Mouse (Mus musculus) megakaryocyte progenitor cell, adult 5-6 weeks (primary cell): Measurements from ENCODE around the gene Ccdc86. TPM values are rescaled to one million over a fixed set of nuclear protein-coding genes. Genes with fewer than 3 reads are reported as not detected.

Experiments
- ATAC-seq: replicated peaks from 2 replicates; pipeline ENCODE4 v1.8.0; 2016; ENCODE audit warnings: mild to moderate bottlenecking, moderate TSS enrichment, inconsistent platforms; ENCODE audit not compliant: poor library complexity
- total RNA-seq, 2 experiments: library from RNA; stranded (forward) in 1 of 2; stranded (reverse) in 1 of 2; fragments of 157-497, 149-512 nt in 1 of 2; fragments of 200-1000 nt in 1 of 2; gene quantifications; 2 replicates each; pipeline versions ENCODE4 v1.2.3 to v1.2.4; 2015 to 2017

Ccdc86 gene
- total RNA-seq, 2 experiments from 2014 or later: 20.5 to 28.1 TPM

GRCm38 (mm10) chr19:10914291-10914690, 34.8 kb downstream of the Ccdc86 start:
- ATAC-seq: peak; percentile 79

GRCm38 (mm10) chr19:10909087-10909721, 39.9 kb downstream of the Ccdc86 start:
- no peak for ATAC-seq

- peak; percentile 84 for ATAC-seq
These were observed 41.2 kb downstream of the Ccdc86 start for GRCm38 (mm10) chr19:10907891-10908290.

- no peak for ATAC-seq
These were observed 43.4 kb downstream of the Ccdc86 start for GRCm38 (mm10) chr19:10905728-10906000.

- ATAC-seq: peak; percentile 60
These were observed 43.9 kb downstream of the Ccdc86 start for GRCm38 (mm10) chr19:10904927-10905727.

GRCm38 (mm10) chr19:10904512-10904911, 44.6 kb downstream of the Ccdc86 start:
- no peak for ATAC-seq

GRCm38 (mm10) chr19:10901046-10901445, 48.0 kb downstream of the Ccdc86 start:
- no peak for ATAC-seq

GRCm38 (mm10) chr19:10900315-10900714, 48.8 kb downstream of the Ccdc86 start:
- ATAC-seq: no peak

- ATAC-seq: no peak
These were observed 51.6 kb downstream of the Ccdc86 start for GRCm38 (mm10) chr19:10897491-10897890.

GRCm38 (mm10) chr19:10896849-10897248, 52.2 kb downstream of the Ccdc86 start:
- no peak for ATAC-seq

- no peak for ATAC-seq
These were observed 53.4 kb downstream of the Ccdc86 start for GRCm38 (mm10) chr19:10895708-10896107.

- peak; percentile 97 for ATAC-seq
These were observed 54.0 kb downstream of the Ccdc86 start, which contains the start of gene Prpf19 for GRCm38 (mm10) chr19:10895016-10895528. Gene Prpf19 (plus strand): TSS chr19:10895231.

GRCm38 (mm10) chr19:10892201-10892600, 56.9 kb downstream of the Ccdc86 start:
- ATAC-seq: no peak

Other genes starting within 250 kb of the Ccdc86 start
- 0.05 TPM in 1 of 2 replicates, not detected in the other for gene Cd5, start 210.3 kb downstream of the Ccdc86 start, total RNA-seq (2015)
- gene Cd5, start 210.3 kb downstream of the Ccdc86 start, total RNA-seq (2017): 0.61 TPM in 1 of 2 replicates, not detected in the other
- gene Cd6, start 119.2 kb downstream of the Ccdc86 start, total RNA-seq (2015): 0.46 and 0.69 TPM in 2 replicates
- gene Cd6, start 119.2 kb downstream of the Ccdc86 start, total RNA-seq (2017): 1.3 and 1.4 TPM in 2 replicates
- gene Slc15a3, start 109.5 kb downstream of the Ccdc86 start, total RNA-seq (2015): 0.57 and 0.85 TPM in 2 replicates
- gene Slc15a3, start 109.5 kb downstream of the Ccdc86 start, total RNA-seq (2017): 0.37 and 1.5 TPM in 2 replicates
- 0.17 TPM in 1 of 2 replicates, not detected in the other for gene Tmem132a, start 79.3 kb downstream of the Ccdc86 start, total RNA-seq (2015)
- 0.30 TPM in 1 of 2 replicates, not detected in the other for gene Tmem132a, start 79.3 kb downstream of the Ccdc86 start, total RNA-seq (2017)
- gene Tmem109, start 67.3 kb downstream of the Ccdc86 start, total RNA-seq (2015): 14.9 and 16.5 TPM in 2 replicates
- 13.2 and 17.8 TPM in 2 replicates for gene Tmem109, start 67.3 kb downstream of the Ccdc86 start, total RNA-seq (2017)
- 70.5 and 77.5 TPM in 2 replicates for gene Prpf19, start 54.0 kb downstream of the Ccdc86 start, total RNA-seq (2015)
- 159 and 191 TPM in 2 replicates for gene Prpf19, start 54.0 kb downstream of the Ccdc86 start, total RNA-seq (2017)
- not detected in 2 replicates for gene Zp1, start 28.6 kb downstream of the Ccdc86 start, total RNA-seq (2015)
- not detected in 2 replicates for gene Zp1, start 28.6 kb downstream of the Ccdc86 start, total RNA-seq (2017)
- gene Ptgdr2, start 12.1 kb downstream of the Ccdc86 start, total RNA-seq (2015): 0.07 and 0.17 TPM in 2 replicates
- gene Ptgdr2, start 12.1 kb downstream of the Ccdc86 start, total RNA-seq (2017): 0.07 TPM in 1 of 2 replicates, not detected in the other
- not detected in 2 replicates for gene Ms4a10, start 25.4 kb upstream of the Ccdc86 start, total RNA-seq (2015)
- gene Ms4a10, start 25.4 kb upstream of the Ccdc86 start, total RNA-seq (2017): not detected in 2 replicates
- not detected in 2 replicates for gene Ms4a15, start 44.0 kb upstream of the Ccdc86 start, total RNA-seq (2015)
- gene Ms4a15, start 44.0 kb upstream of the Ccdc86 start, total RNA-seq (2017): not detected in 2 replicates
- not detected in 2 replicates for gene Ms4a18, start 68.8 kb upstream of the Ccdc86 start, total RNA-seq (2015)
- gene Ms4a18, start 68.8 kb upstream of the Ccdc86 start, total RNA-seq (2017): not detected in 2 replicates
- 0.17 TPM in 1 of 2 replicates, not detected in the other for gene Ms4a8a, start 131.8 kb upstream of the Ccdc86 start, total RNA-seq (2015)
- 1.5 TPM in 1 of 2 replicates, not detected in the other for gene Ms4a8a, start 131.8 kb upstream of the Ccdc86 start, total RNA-seq (2017)
- gene 1700017D01Rik, start 181.6 kb upstream of the Ccdc86 start, total RNA-seq (2015): not detected in 2 replicates
- not detected in 2 replicates for gene 1700017D01Rik, start 181.6 kb upstream of the Ccdc86 start, total RNA-seq (2017)
- gene 1700025F22Rik, start 216.1 kb upstream of the Ccdc86 start, total RNA-seq (2015): not detected in 2 replicates
- not detected in 2 replicates for gene 1700025F22Rik, start 216.1 kb upstream of the Ccdc86 start, total RNA-seq (2017)
- not detected in 2 replicates for gene Ms4a13, start 247.5 kb upstream of the Ccdc86 start, total RNA-seq (2015)
- gene Ms4a13, start 247.5 kb upstream of the Ccdc86 start, total RNA-seq (2017): not detected in 2 replicates